Mouse (Mus musculus): ENCODE measurements around the gene Golph3. TPM values are rescaled to one million over a fixed set of nuclear protein-coding genes. Genes with fewer than 3 reads are reported as not detected.

Gene Golph3
- polyA plus RNA-seq, 1 experiment: 91.2 TPM

DNA sequence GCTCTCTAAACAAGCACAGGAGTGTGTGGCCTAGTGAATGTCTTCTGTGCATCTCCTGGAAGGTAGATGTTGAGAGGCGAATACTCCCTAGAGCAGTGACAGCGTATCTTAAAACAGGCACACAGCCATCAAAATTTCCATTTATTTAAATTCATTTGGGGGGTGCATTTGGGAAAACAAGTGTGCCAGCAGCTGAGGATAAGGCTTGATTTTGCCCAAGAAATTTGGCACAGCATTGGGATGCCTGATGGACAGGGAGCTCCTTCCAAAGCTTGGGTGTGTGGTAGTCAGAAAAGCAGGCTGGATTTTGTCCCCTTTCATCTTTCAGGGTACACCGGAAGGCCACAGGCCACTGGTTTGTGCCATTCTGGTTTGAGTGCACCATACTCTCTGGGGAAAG lies 48.8 kb downstream of the Golph3 start:
- WGBS: 82% methylated on average over 3 of the region's 3 CpGs
- H3K27ac ChIP-seq (ENCODE audit: insufficient read depth, low read length): no peak overlapping the region
- TF ChIP-seq POLR2A (IDR thresholded peaks at IDR 0.05; ENCODE audit: borderline replicate concordance, insufficient read depth, low read length): no peak
- TF ChIP-seq CTCF (IDR thresholded peaks at IDR 0.05; ENCODE audit: borderline replicate concordance, insufficient read depth, low read depth, low read length): no peak
- H3K4me3 ChIP-seq (replicated peaks; ENCODE audit: insufficient read depth, low read depth, low read length): no peak overlapping the region
- H3K4me1 ChIP-seq (ENCODE audit: control insufficient read depth, insufficient read depth, low read length): peaks cover 18% of the 10 kb centered on the region
- no peak for DNase-seq
- H3K27me3 ChIP-seq (ENCODE audit: control insufficient read depth, insufficient read depth, low read length): no peaks in the 10 kb centered on the region

DNA sequence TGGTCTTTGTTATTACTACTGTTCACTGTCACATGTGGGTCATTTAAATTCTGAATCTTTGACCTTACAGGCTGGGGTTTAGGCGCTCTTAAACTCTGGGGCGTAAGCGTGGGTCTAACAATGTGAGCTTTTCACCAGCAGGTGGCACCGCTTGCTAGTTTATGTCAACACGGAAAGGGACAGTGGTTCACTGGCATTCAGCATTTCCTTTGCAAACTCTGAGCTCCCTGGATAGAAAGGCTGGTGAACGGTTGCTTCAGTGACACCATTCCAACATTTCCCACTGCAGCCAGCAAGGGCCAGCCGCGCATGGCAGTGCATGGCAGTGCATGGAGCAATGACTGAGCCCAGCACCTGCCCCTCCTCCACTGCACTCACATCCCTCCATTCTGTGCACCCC lies 49.9 kb downstream of the Golph3 start:
- no peak overlapping the region for H3K4me3 ChIP-seq (replicated peaks; ENCODE audit: insufficient read depth, low read depth, low read length)
- peak; percentile 94 for TF ChIP-seq CTCF (IDR thresholded peaks at IDR 0.05; ENCODE audit: borderline replicate concordance, insufficient read depth, low read depth, low read length)
- TF ChIP-seq POLR2A (IDR thresholded peaks at IDR 0.05; ENCODE audit: borderline replicate concordance, insufficient read depth, low read length): no peak
- no peaks in the 10 kb centered on the region for H3K27me3 ChIP-seq (ENCODE audit: control insufficient read depth, insufficient read depth, low read length)
- H3K4me1 ChIP-seq (ENCODE audit: control insufficient read depth, insufficient read depth, low read length): peaks cover 10% of the 10 kb centered on the region
- no peak overlapping the region for H3K27ac ChIP-seq (ENCODE audit: insufficient read depth, low read length)
- 10% methylated on average over 8 of the region's 8 CpGs for WGBS
- DNase-seq: peak; percentile 67 to 76

GRCm38 (mm10) chr15:12373496-12373895 lies 52.2 kb downstream of the Golph3 start:
- 35% methylated on average over 14 of the region's 14 CpGs for WGBS
- H3K4me1 ChIP-seq (ENCODE audit: control insufficient read depth, insufficient read depth, low read length): peaks cover 9% of the 10 kb centered on the region
- H3K27ac ChIP-seq (ENCODE audit: insufficient read depth, low read length): no peak overlapping the region
- no peaks in the 10 kb centered on the region for H3K27me3 ChIP-seq (ENCODE audit: control insufficient read depth, insufficient read depth, low read length)
- no peak for TF ChIP-seq POLR2A (IDR thresholded peaks at IDR 0.05; ENCODE audit: borderline replicate concordance, insufficient read depth, low read length)
- TF ChIP-seq CTCF (IDR thresholded peaks at IDR 0.05; ENCODE audit: borderline replicate concordance, insufficient read depth, low read depth, low read length): no peak
- H3K4me3 ChIP-seq (replicated peaks; ENCODE audit: insufficient read depth, low read depth, low read length): no peak overlapping the region
- peak in 1 of 2 experiments; percentile 17 for DNase-seq

DNA sequence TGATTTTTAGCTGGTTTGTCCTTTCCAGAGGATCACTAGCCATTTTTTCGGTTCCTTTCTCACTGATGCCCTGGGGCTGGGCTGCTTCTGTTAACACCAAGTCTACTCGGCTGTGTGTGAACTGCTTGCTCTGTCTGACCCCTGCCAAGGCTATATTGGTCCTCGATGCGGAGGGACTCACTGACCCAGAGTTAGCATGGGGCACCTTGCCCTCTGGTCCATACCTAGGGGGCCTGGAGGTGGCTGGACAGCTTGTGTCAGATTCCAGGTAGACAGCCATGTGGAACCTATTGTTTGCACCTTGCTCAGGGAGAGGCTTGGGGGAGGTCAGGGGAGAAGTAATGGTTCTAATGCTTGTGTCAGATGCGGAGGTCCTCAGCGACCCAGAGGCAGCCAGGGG lies 52.7 kb downstream of the Golph3 start:
- Histone ChIP-seq H3K4me3 (replicated peaks; ENCODE audit: insufficient read depth, low read depth, low read length) (no peak overlapping the region), H3K27ac (ENCODE audit: insufficient read depth, low read length) (no peak overlapping the region), H3K4me1 (ENCODE audit: control insufficient read depth, insufficient read depth, low read length) (peaks cover 9% of the 10 kb centered on the region), H3K27me3 (ENCODE audit: control insufficient read depth, insufficient read depth, low read length) (no peaks in the 10 kb centered on the region)
- WGBS: 60% methylated on average over 6 of the region's 6 CpGs
- no peak for DNase-seq
- TF ChIP-seq CTCF (IDR thresholded peaks at IDR 0.05; ENCODE audit: borderline replicate concordance, insufficient read depth, low read depth, low read length) (no peak), POLR2A (IDR thresholded peaks at IDR 0.05; ENCODE audit: borderline replicate concordance, insufficient read depth, low read length) (no peak)

DNA sequence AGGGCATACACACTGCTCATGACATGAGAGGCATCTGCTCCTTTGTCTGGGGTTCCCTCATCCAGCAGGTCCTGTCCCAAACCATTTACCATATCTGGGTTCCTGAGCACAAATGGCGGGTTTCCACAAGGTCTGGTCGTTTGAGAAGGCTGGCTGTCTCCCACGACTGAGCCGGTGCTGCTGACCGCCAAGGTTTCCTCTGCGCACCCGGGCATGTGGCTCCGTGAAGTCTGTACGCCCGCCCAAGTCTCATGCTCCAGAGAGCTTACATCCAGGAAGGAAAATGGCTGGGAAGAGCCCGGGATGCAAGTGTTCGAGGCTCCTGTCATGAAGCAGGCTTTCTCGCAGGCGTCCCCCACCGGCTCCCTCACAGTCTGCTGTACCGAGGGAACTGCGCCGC lies 53.7 kb downstream of the Golph3 start:
- H3K27ac ChIP-seq (ENCODE audit: insufficient read depth, low read length): no peak overlapping the region
- 65% methylated on average over 18 of the region's 18 CpGs for WGBS
- H3K4me3 ChIP-seq (replicated peaks; ENCODE audit: insufficient read depth, low read depth, low read length): no peak overlapping the region
- TF ChIP-seq POLR2A (IDR thresholded peaks at IDR 0.05; ENCODE audit: borderline replicate concordance, insufficient read depth, low read length) (no peak), CTCF (IDR thresholded peaks at IDR 0.05; ENCODE audit: borderline replicate concordance, insufficient read depth, low read depth, low read length) (no peak)
- no peaks in the 10 kb centered on the region for H3K27me3 ChIP-seq (ENCODE audit: control insufficient read depth, insufficient read depth, low read length)
- no peak for DNase-seq
- H3K4me1 ChIP-seq (ENCODE audit: control insufficient read depth, insufficient read depth, low read length): peaks cover 9% of the 10 kb centered on the region

- 12% methylated on average over 19 of the region's 19 CpGs for WGBS
- H3K4me3 ChIP-seq (replicated peaks; ENCODE audit: insufficient read depth, low read depth, low read length): no peak overlapping the region
- H3K4me1 ChIP-seq (ENCODE audit: control insufficient read depth, insufficient read depth, low read length): peaks cover 9% of the 10 kb centered on the region
- TF ChIP-seq POLR2A (IDR thresholded peaks at IDR 0.05; ENCODE audit: borderline replicate concordance, insufficient read depth, low read length): no peak
- TF ChIP-seq CTCF (IDR thresholded peaks at IDR 0.05; ENCODE audit: borderline replicate concordance, insufficient read depth, low read depth, low read length): peak; percentile 64; the same call in 1 of the 2 replicates
- peak; percentile 60 for DNase-seq
- H3K27ac ChIP-seq (ENCODE audit: insufficient read depth, low read length): no peak overlapping the region
- H3K27me3 ChIP-seq (ENCODE audit: control insufficient read depth, insufficient read depth, low read length): no peaks in the 10 kb centered on the region
These were observed 54.5 kb downstream of the Golph3 start for GRCm38 (mm10) chr15:12375641-12376311.

GRCm38 (mm10) chr15:12376491-12377069 lies 55.3 kb downstream of the Golph3 start:
- Histone ChIP-seq H3K27me3 (ENCODE audit: control insufficient read depth, insufficient read depth, low read length) (no peaks in the 10 kb centered on the region), H3K4me1 (ENCODE audit: control insufficient read depth, insufficient read depth, low read length) (peaks cover 9% of the 10 kb centered on the region), H3K4me3 (replicated peaks; ENCODE audit: insufficient read depth, low read depth, low read length) (no peak overlapping the region), H3K27ac (ENCODE audit: insufficient read depth, low read length) (no peak overlapping the region)
- DNase-seq: no peak
- 81% methylated on average over 13 of the region's 13 CpGs for WGBS
- TF ChIP-seq CTCF (IDR thresholded peaks at IDR 0.05; ENCODE audit: borderline replicate concordance, insufficient read depth, low read depth, low read length): no peak
- no peak for TF ChIP-seq POLR2A (IDR thresholded peaks at IDR 0.05; ENCODE audit: borderline replicate concordance, insufficient read depth, low read length)

DNA sequence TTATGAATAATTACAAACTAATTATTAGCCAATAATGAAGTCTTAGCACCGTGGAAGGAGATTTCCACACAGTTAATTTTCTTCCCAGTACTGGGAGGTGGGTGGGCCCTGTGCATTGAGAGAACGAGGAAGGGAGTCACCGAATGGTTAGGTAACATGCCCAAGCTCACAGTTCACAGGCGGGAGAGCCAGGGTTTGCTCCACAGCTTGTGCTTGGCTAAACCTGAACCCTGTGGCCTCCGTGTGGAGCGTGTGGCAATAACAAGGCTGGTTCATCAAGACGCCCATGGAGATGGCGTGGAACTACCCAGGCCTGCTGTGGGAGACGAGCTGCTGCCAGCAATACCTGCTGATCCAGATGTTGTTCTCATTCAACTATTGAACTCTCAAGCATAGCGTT lies 56.5 kb downstream of the Golph3 start:
- H3K4me1 ChIP-seq (ENCODE audit: control insufficient read depth, insufficient read depth, low read length): peaks cover 9% of the 10 kb centered on the region
- 79% methylated on average over 10 of the region's 10 CpGs for WGBS
- no peak overlapping the region for H3K4me3 ChIP-seq (replicated peaks; ENCODE audit: insufficient read depth, low read depth, low read length)
- TF ChIP-seq POLR2A (IDR thresholded peaks at IDR 0.05; ENCODE audit: borderline replicate concordance, insufficient read depth, low read length): no peak
- no peak for TF ChIP-seq CTCF (IDR thresholded peaks at IDR 0.05; ENCODE audit: borderline replicate concordance, insufficient read depth, low read depth, low read length)
- DNase-seq: no peak
- no peaks in the 10 kb centered on the region for H3K27me3 ChIP-seq (ENCODE audit: control insufficient read depth, insufficient read depth, low read length)
- H3K27ac ChIP-seq (ENCODE audit: insufficient read depth, low read length): no peak overlapping the region
